Mouse (Mus musculus) cerebellum, postnatal 10 days (tissue): ENCODE results near the gene Tbc1d10b.
"Not testable (repeated sequence)": the region's sequence is repeated elsewhere in the genome, so short reads cannot be mapped to it uniquely, and the experiment has no call there.

Source experiments
- DNase-seq, 2 experiments: peaks; one replicate each; pipeline ENCODE4 v3.0.0; 2021; ENCODE audit warnings: mixed read lengths in 2 of 2

Tbc1d10b gene

GRCm38 (mm10) chr7:127208295-127208552 is at the start of gene Tbc1d10b:
Tbc1d10b (minus strand) TSS chr7:127208468.
- DNase-seq: no peak

- no peak for DNase-seq
Measured at GRCm38 (mm10) chr7:127256518-127256917, 48.2 kb upstream of the Tbc1d10b start.

GRCm38 (mm10) chr7:127255965-127256364 is 47.7 kb upstream of the Tbc1d10b start:
- no peak for DNase-seq

GRCm38 (mm10) chr7:127255008-127255407 is 46.7 kb upstream of the Tbc1d10b start:
- DNase-seq: no peak

- DNase-seq: peak; percentile 98 to 99
Measured at GRCm38 (mm10) chr7:127253821-127254769, 45.8 kb upstream of the Tbc1d10b start.

GRCm38 (mm10) chr7:127253341-127253740 is 45.1 kb upstream of the Tbc1d10b start:
- peak in 1 of 2 experiments; percentile 47 for DNase-seq

- DNase-seq: peak; percentile 38 to 54
Measured at GRCm38 (mm10) chr7:127252414-127252813, 44.1 kb upstream of the Tbc1d10b start.

GRCm38 (mm10) chr7:127250511-127250910 is 42.2 kb upstream of the Tbc1d10b start:
- DNase-seq: not testable (repeated sequence)

GRCm38 (mm10) chr7:127244658-127245510 is 36.6 kb upstream of the Tbc1d10b start:
- DNase-seq: peak; percentile 57 to 75

GRCm38 (mm10) chr7:127243870-127244657 is 35.8 kb upstream of the Tbc1d10b start, which contains the start of gene Zfp771:
Zfp771 (plus strand) TSS chr7:127244274.
- peak; percentile 99 for DNase-seq

GRCm38 (mm10) chr7:127243361-127243867 is 35.1 kb upstream of the Tbc1d10b start:
- peak; percentile 36 to 53 for DNase-seq

GRCm38 (mm10) chr7:127234777-127235176 is 26.5 kb upstream of the Tbc1d10b start:
- no peak for DNase-seq

GRCm38 (mm10) chr7:127233765-127234164 is 25.5 kb upstream of the Tbc1d10b start:
- DNase-seq: no peak

GRCm38 (mm10) chr7:127233368-127233749 is 25.1 kb upstream of the Tbc1d10b start:
- peak in 1 of 2 experiments; percentile 65 for DNase-seq

- DNase-seq: peak; percentile 93 to 94
Measured at GRCm38 (mm10) chr7:127232622-127233367, 24.5 kb upstream of the Tbc1d10b start, which contains the start of the genes Zfp553 and Sept1. Zfp553 (plus strand) TSS chr7:127233061. Sept1 (minus strand) TSS chr7:127233130.

- peak in 1 of 2 experiments; percentile 18 for DNase-seq
Measured at GRCm38 (mm10) chr7:127231826-127232621, 23.8 kb upstream of the Tbc1d10b start.

GRCm38 (mm10) chr7:127231376-127231775 is 23.1 kb upstream of the Tbc1d10b start:
- no peak for DNase-seq

- DNase-seq: peak; percentile 92 to 94
Measured at GRCm38 (mm10) chr7:127228615-127229303, 20.5 kb upstream of the Tbc1d10b start.

GRCm38 (mm10) chr7:127225147-127225995 is 17.1 kb upstream of the Tbc1d10b start:
- no peak for DNase-seq
